Mouse (Mus musculus) lung, postnatal 0 days (tissue): ENCODE measurements around the gene Dcaf5.

Experiments
- CTCF ChIP-seq: IDR thresholded peaks from 2 replicates; pipeline ENCODE4 v1.5.1; 2016; ENCODE audit warnings: antibody characterized with exemption, mild to moderate bottlenecking
- EP300 ChIP-seq: IDR thresholded peaks from 2 replicates; pipeline ENCODE4 v1.6.1; 2016; ENCODE audit warnings: antibody characterized with exemption, mild to moderate bottlenecking, control low read depth

GRCm38 (mm10) chr12:80410855-80411254 lies 25.5 kb downstream of the Dcaf5 start:
- TF ChIP-seq CTCF (no peak), EP300 (no peak)
